Mouse (Mus musculus) WW6 (cell line): ENCODE data around the gene Uspl1.

Experiments used
- DNase-seq: peaks from one replicate; pipeline ENCODE4 v3.0.0-alpha.2; 2013; ENCODE audit warnings: low read depth, low spot score

Gene Uspl1

DNA sequence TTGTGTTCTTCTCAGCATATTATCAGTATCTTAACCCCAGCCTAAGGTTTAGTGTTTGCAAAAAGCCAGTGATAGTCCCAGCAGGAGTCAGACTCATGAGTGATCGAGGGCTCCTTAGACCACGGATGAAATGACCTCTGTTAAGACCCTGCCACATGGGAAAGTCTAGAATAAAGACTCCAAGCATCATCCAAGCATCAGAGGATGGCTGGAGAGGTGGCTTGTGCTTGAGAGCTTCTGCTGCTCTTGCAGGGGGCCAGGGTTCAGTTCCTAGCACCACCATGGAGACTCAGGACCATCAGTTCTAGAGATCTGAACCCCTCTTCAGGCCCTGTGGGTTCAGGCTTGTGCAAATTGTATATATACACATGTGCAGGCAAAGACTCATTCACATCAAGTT, 16.1 kb upstream of the Uspl1 start:
- DNase-seq: no peak

GRCm38 (mm10) chr5:149168816-149169215, 15.3 kb upstream of the Uspl1 start:
- no peak for DNase-seq

GRCm38 (mm10) chr5:149170841-149171588, 13.1 kb upstream of the Uspl1 start:
- no peak for DNase-seq

DNA sequence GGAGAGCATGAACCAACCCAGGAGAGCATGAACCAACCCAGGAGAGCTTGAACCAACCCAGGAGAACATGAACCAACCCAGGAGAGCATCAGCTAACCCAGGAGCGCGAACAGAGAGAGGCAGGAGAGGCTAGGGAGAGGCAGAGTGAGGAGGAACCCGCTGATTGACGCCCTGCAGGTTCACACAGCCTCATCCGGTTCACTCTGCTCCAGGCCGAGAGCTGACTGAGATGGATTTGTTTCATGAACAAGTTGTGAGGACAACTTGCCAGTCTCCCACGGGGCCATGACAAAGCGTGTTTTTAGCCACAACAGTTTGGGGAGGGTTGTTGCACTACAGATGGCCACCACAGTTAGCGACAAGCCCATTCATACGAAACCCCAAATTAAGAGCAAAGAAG, 11.9 kb upstream of the Uspl1 start:
- DNase-seq: no peak

DNA sequence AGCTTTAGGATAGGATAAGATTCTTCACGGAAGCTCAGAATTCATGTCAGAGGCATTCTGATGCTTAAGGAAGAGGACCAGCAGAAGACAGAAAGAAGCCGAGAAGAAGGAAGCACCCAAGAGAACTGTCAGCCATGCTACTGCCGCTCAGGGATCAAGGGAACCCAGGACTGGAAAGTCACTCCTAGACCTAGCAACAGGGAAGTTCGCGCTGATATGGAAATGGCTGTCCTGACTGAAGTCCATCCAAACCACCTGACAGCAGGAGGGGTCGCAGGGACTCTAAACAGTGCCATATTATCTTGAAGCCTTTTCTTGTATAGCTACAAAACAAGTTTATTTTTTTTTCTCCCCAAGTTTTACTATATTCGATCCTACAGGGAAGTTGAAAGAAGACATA, 9.6 kb upstream of the Uspl1 start:
- no peak for DNase-seq

DNA sequence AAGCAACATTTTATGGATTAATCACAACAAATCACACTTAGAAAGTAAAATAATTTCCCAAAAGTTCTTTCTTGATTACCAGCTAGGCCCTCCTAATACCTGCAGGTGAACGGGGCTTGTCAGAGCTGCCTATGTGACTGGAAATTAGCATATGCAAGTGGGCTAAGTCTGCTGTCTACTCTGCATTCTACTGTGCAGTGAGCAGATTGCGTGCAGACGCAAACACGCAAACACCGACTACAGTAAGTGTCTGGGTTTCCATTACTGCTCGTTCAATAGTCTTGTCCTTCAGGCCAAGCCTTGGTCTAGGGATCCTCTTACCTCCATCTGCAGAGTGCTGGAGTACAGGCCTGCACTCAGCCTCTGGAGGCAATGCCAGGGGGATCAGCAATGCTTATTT, 8.4 kb upstream of the Uspl1 start:
- no peak for DNase-seq

- DNase-seq: no peak
Observed at GRCm38 (mm10) chr5:149178095-149178494, 6.1 kb upstream of the Uspl1 start.

DNA sequence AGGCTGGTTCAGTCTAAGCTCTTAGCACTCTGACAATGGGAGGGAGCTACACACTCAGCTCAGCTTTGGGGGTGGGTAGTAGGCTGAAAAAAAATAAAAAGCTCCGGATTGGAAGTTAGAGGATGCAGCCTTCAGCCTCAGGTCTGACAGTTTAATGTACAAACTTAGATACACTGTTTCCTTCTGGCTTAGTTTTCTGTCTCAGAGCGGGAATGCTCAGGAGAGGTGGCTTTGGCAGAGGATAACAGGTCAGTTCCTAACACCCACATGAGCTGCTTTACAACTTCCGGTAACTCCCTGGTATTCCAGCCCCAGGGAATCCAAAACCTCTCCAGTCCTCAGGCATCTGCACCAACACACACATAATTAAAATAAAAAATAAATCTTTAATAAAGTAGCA, 4.3 kb upstream of the Uspl1 start:
- no peak for DNase-seq

DNA sequence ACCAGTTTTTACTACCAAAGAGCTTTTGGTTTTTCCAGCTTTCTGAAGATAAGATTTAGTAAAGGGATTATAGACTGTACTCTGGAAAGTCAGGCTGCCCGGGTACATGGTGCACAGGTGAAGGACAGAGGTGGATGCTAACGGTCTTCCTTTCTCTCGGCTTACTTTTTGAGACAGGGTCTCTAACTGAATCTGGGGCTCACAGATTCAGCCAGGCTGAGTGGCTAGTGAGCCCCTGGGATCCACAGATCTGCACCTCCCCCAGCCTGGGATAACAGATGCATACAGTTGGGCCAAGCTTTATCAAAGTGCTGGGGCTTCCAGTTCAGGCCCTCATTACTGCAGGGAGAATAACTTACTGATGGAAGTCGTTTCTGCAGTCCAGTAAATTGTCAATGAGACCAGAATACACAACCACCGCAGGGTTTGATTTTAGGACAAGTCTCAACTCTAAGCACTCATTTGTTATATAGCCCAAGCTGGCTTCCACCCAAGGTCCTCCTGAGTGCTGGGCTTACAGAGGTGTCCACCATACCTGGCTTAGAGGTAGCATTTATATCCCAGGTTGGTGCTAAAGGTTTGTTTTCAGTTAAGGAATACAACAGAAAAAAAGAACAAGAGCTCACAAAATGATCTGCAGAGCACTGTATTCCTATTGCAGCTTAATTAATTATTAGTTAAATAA, 1.8 kb upstream of the Uspl1 start:
- DNase-seq: no peak

DNA sequence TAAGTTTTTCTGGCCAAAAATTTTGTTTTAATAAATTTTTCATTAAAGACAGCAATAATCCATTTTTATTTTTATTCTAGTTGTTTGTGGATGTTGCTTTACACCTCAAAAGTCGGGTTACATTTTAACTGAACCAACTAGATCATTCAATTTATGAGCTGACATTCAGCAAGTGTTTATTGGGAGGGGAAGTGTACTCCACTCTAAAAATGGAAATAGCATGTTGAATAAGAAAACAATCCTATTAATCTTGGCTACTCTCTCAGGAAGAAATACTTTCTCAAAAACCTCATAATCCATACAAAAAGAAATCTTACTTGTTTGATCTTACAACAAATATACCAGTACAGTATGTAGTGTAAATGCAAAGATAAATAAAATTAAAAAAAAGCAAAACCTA, 1.0 kb upstream of the Uspl1 start:
- DNase-seq: no peak

GRCm38 (mm10) chr5:149183721-149184103, 438 bp upstream of the Uspl1 start:
- DNase-seq: no peak

- DNase-seq: no peak
Observed at GRCm38 (mm10) chr5:149184844-149185186, 665 bp downstream of the Uspl1 start.

- no peak for DNase-seq
Observed at GRCm38 (mm10) chr5:149185806-149186205, 1.7 kb downstream of the Uspl1 start.

DNA sequence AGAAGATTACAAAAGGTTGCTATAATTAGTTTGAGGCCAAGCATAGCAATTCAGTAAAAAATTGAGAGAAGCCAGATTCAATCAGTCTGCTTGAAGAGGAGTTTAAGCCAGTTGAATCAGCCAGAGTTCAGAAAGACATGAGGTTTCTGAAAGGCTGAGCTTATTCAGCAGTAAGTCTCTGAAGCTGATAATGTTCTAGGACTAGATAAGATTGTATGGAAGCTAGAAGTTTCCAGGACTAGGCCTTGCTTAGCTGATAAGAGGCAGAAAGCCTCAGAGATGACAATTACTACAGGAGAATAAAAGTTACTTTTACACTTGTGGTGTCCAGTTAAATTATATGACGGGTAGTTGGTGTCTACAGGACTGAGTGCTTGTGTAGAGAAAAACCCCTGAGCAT, 6.0 kb downstream of the Uspl1 start:
- no peak for DNase-seq

- DNase-seq: no peak
Observed at GRCm38 (mm10) chr5:149196611-149197010, 12.5 kb downstream of the Uspl1 start.

DNA sequence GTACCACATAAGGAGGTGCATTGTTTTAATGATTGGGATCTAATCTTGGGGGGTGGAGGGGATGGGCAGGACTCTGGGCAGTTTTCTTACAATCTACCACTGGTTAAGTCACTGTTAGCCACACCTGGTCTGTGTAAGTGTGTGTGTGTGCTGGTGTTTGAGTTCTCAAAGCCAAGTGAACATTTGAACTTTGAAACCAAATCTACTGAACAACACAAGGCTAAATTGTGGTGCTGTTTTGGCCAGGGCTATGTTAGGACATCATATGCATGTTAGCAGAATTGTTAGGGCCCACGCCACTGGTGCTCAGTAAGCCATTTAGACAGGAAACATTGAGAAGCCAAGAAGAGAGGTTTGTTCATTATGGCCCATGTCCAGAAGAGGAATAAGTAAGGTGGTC, 14.6 kb downstream of the Uspl1 start:
- no peak for DNase-seq

- DNase-seq: no peak
Observed at GRCm38 (mm10) chr5:149202941-149203340, 18.8 kb downstream of the Uspl1 start.

DNA sequence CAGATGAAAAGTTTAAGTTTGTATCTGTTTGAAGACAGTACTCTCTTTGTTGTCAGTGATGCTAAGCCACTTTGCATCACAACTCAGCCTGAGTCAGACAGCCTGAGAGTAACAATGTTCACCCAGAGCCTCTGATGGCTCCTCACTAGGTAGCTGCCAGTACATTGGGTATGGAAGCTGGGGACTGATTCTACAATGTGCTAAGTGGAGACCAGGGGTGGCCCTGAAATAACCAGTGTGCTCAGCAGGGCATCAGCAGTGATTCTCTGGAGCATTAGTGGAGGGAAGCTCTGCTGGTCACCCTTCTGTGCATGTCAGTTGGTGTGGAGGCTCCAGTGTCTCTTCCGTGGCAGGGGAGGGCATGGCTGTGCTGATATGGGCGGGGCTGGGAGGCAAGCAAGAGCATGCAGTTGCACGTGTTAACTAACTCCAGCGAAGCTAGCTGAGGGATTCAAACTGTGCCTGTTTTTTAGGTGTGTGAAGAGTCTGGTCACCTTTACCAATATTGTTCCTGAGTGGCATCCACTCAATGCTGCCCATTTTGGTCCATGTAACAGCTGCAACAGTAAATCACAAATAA, 19.7 kb downstream of the Uspl1 start:
- DNase-seq: no peak

GRCm38 (mm10) chr5:149204822-149205221, 20.7 kb downstream of the Uspl1 start:
- DNase-seq: no peak

DNA sequence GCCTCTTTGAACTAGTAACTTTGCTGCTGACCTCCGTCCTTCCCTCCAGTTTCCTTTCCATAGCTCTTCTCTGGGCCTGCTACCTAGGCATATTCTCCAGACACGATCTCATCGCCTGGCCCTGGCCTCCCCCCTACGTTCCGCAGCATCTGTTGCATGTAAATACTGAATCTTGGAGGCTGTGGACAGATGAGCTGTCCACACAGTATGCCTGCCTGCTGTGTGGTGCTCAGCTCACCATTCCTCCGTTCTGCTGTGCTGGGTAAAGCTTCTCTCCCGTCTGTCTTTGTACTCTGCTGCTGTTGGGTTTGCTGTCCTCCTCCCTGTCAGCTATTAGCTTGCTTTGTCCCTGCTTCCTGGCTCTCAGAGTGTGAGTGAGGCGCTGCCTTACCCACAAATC, 21.1 kb downstream of the Uspl1 start:
- DNase-seq: no peak

GRCm38 (mm10) chr5:149206286-149206685, 22.1 kb downstream of the Uspl1 start:
- DNase-seq: no peak

GRCm38 (mm10) chr5:149207661-149208060, 23.5 kb downstream of the Uspl1 start:
- no peak for DNase-seq

DNA sequence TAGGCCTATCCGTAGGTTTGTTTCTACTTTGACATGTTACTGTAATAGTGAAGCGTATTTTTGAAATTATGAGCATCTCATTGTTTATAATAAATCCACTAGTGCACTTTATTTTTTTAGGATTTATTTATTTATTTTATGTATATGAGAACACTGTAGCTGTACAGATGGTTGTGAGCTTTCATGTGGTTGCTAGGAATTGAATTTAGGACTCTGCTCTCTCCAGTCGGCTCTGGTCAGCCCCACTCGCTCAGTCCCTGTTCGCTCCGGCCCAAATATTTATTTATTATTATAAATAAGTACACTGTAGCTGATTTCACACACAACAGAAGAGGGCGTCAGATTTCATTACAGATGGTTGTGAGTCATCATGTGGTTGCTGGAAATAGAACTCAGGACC, 24.6 kb downstream of the Uspl1 start:
- DNase-seq: no peak
